Mouse (Mus musculus): ENCODE results near the gene Mpeg1. TPM values are rescaled to one million over a fixed set of nuclear protein-coding genes. Genes with fewer than 3 reads are reported as not detected.
A peak's percentile ranks its signal among the peaks of the same experiment; 100 is the strongest.

Gene Mpeg1
- polyA plus RNA-seq, 2 experiments: 0.92 to 3.5 TPM

DNA sequence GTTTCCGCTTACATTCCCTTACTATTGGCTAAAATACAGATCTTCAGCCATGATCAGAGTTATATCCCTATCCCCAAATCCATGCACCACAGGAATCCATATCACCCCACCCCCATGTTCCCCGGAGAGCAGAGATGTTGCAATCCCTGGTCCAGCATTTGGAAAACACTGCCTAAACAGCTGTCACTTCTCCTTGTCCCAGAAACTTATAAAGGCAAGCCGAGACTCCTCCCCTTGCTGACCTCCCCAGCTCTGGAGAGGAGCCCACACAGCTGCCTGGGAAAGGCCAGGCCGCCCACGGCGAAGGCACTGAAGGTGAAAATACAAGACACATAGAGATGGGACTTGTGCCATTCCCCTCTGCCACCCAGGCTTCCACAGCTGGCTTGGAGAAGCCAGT is 26.3 kb downstream of the Mpeg1 start:
- no peak; the same call in 1 of the 2 replicates for ATAC-seq (ENCODE audit: low FRiP score, low read depth)
- Histone ChIP-seq H3K36me3 (ENCODE audit: control insufficient read depth, insufficient read depth, low read length) (peaks cover 17% of the 10 kb centered on the region; the same call in 1 of the 2 replicates), H3K4me1 (ENCODE audit: control insufficient read depth, insufficient read depth, low read length) (peaks cover 3% of the 10 kb centered on the region; the same call in 1 of the 2 replicates), H3K27me3 (ENCODE audit: control insufficient read depth, insufficient read depth, low read length) (no peaks in the 10 kb centered on the region), H3K9me3 (ENCODE audit: control insufficient read depth, low read length) (no peaks in the 10 kb centered on the region), H3K4me3 (replicated peaks; ENCODE audit: low read length) (no peak overlapping the region), H3K9ac (ENCODE audit: low read depth, low read length, severe bottlenecking) (no peak overlapping the region), H3K27ac (replicated peaks; ENCODE audit: low read depth, low read length) (no peak overlapping the region), H3K4me2 (replicated peaks; ENCODE audit: low read depth, low read length, severe bottlenecking) (no peak overlapping the region)
- 92% methylated on average over 6 of the region's 6 CpGs for WGBS
- DNase-seq (ENCODE audit: low spot score): peak; percentile 36
- no peak for TF ChIP-seq POLR2A (IDR thresholded peaks at IDR 0.05; ENCODE audit: borderline replicate concordance, extremely low read depth, insufficient read depth, insufficient read length)

DNA sequence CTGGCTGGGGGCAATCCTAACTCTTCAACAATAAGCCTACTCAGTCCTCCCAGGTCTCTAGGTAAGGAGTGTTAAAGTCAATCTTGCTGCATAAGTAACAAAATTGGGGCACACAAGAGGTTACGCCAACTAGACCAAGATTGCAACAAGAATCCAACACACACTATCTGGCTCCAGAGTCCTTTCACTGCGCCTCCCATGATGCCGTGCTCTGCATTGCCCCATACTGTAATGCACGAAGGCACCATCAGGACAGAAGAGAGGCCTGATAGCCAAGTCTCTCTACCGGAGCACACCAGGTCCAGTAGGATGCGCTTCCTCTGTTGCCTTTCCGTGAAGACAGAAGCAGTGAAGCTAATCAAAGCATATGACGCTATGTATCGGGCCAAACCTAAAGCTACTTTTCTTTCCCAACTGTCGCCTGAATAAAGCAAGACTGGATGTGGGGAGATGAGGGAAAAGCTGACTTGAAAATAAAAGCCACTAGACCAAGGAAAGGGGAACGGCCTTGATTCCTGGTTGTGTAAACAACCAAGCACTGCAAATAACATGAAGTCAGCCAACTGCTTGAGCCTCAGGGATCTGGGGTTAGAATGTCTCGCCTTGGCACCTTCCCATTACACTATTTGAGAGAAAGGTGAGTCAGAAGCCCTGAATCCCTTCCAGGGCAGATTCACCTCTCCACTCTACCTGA is 27.1 kb downstream of the Mpeg1 start:
- DNase-seq (ENCODE audit: low spot score): no peak
- peaks cover 3% of the 10 kb centered on the region; the same call in 1 of the 2 replicates for H3K4me1 ChIP-seq (ENCODE audit: control insufficient read depth, insufficient read depth, low read length)
- TF ChIP-seq POLR2A (IDR thresholded peaks at IDR 0.05; ENCODE audit: borderline replicate concordance, extremely low read depth, insufficient read depth, insufficient read length): no peak
- H3K27ac ChIP-seq (replicated peaks; ENCODE audit: low read depth, low read length): no peak overlapping the region
- H3K4me3 ChIP-seq (replicated peaks; ENCODE audit: low read length): no peak overlapping the region
- H3K9ac ChIP-seq (ENCODE audit: low read depth, low read length, severe bottlenecking): no peak overlapping the region
- no peaks in the 10 kb centered on the region for H3K27me3 ChIP-seq (ENCODE audit: control insufficient read depth, insufficient read depth, low read length)
- H3K4me2 ChIP-seq (replicated peaks; ENCODE audit: low read depth, low read length, severe bottlenecking): no peak overlapping the region
- H3K9me3 ChIP-seq (ENCODE audit: control insufficient read depth, low read length): no peaks in the 10 kb centered on the region
- ATAC-seq (ENCODE audit: low FRiP score, low read depth): no peak
- H3K36me3 ChIP-seq (ENCODE audit: control insufficient read depth, insufficient read depth, low read length): peaks cover 21% of the 10 kb centered on the region; the same call in 1 of the 2 replicates
- 92% methylated on average over 12 of the region's 12 CpGs for WGBS

DNA sequence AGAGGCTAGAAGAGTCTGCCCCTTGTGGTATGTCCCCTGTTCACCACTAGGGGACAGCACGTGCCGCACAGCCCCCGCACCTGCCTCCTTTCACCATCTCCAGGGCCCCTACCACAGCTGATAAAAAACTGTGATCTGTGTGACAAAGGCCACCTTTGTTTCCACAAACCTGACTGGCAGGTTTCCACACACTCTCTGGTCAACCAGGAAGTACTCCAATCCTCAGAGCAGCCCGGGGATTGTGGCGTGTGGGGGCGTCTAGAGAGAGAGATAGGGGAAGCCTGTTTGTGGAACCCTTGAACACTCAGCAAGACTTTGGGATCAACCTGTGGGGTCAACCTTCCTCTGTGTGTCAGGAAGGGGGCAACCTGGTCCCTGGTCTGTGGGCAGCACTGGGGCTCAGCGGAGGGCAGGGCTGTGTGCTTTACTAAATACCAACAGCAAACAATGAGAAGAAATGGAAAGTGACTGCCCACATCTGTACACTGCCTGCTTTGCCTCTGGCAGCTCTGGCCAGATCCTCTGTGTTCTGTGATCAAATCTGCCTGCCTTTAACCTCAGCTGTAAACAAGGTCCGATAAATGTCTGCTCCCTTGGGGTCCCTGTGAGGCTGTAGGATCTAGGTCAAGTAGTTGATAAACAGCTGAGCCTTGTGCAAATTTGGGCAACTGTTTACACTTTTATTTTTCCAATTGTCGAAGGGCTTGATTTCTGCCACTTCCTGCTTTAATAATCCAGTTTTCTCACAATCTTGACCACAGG is 27.8 kb downstream of the Mpeg1 start:
- Histone ChIP-seq H3K4me2 (replicated peaks; ENCODE audit: low read depth, low read length, severe bottlenecking) (no peak overlapping the region), H3K36me3 (ENCODE audit: control insufficient read depth, insufficient read depth, low read length) (peaks cover 21% of the 10 kb centered on the region; the same call in 1 of the 2 replicates), H3K27me3 (ENCODE audit: control insufficient read depth, insufficient read depth, low read length) (no peaks in the 10 kb centered on the region), H3K9me3 (ENCODE audit: control insufficient read depth, low read length) (no peaks in the 10 kb centered on the region), H3K4me1 (ENCODE audit: control insufficient read depth, insufficient read depth, low read length) (peaks cover 3% of the 10 kb centered on the region; the same call in 1 of the 2 replicates), H3K27ac (replicated peaks; ENCODE audit: low read depth, low read length) (no peak overlapping the region), H3K4me3 (replicated peaks; ENCODE audit: low read length) (no peak overlapping the region), H3K9ac (ENCODE audit: low read depth, low read length, severe bottlenecking) (no peak overlapping the region)
- TF ChIP-seq POLR2A (IDR thresholded peaks at IDR 0.05; ENCODE audit: borderline replicate concordance, extremely low read depth, insufficient read depth, insufficient read length): no peak
- WGBS: 38% methylated on average over 9 of the region's 9 CpGs
- ATAC-seq (ENCODE audit: low FRiP score, low read depth) (no peak), DNase-seq (ENCODE audit: low spot score) (no peak)

DNA sequence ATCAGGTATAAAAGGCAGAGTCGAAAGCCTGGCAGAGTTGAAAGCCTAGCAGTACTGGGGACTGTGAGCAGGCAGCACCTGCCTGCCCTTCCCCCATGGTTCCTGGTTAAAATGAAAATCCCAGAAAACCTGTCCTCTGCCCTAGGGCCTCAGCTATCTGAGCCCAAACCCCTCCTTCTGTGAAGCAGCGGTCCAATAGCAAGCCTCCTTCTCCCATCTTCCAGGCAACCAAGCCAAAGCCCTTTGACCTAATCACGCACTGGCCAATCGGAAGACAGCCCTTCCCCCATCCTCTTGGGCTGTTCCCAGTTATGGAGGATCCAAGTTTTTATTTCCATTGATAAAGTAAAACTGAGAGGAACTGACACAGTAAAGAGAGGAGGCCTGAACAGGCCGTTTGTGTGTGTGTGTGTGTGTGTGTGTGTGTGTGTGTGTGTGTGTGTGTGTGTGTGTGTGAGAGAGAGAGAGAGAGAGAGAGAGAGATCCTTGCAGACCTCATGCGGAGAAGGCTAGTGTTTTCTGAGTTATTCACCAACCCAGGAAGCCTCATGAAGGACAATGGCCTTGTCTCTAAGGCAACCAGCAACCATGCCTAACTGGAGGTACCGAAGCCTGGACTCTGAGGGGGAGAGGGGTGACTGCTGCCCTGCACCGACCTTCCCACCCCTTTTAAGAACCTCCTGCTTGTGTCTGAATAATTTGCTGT is 28.5 kb downstream of the Mpeg1 start:
- H3K4me2 ChIP-seq (replicated peaks; ENCODE audit: low read depth, low read length, severe bottlenecking): no peak overlapping the region
- peaks cover 3% of the 10 kb centered on the region; the same call in 1 of the 2 replicates for H3K4me1 ChIP-seq (ENCODE audit: control insufficient read depth, insufficient read depth, low read length)
- no peaks in the 10 kb centered on the region for H3K27me3 ChIP-seq (ENCODE audit: control insufficient read depth, insufficient read depth, low read length)
- no peak for DNase-seq (ENCODE audit: low spot score)
- H3K9ac ChIP-seq (ENCODE audit: low read depth, low read length, severe bottlenecking): no peak overlapping the region
- no peaks in the 10 kb centered on the region for H3K9me3 ChIP-seq (ENCODE audit: control insufficient read depth, low read length)
- TF ChIP-seq POLR2A (IDR thresholded peaks at IDR 0.05; ENCODE audit: borderline replicate concordance, extremely low read depth, insufficient read depth, insufficient read length): no peak
- no peak overlapping the region for H3K4me3 ChIP-seq (replicated peaks; ENCODE audit: low read length)
- WGBS: 46% methylated on average over 8 of the region's 8 CpGs
- peaks cover 21% of the 10 kb centered on the region; the same call in 1 of the 2 replicates for H3K36me3 ChIP-seq (ENCODE audit: control insufficient read depth, insufficient read depth, low read length)
- peak; percentile 45; the same call in 1 of the 2 replicates for ATAC-seq (ENCODE audit: low FRiP score, low read depth)
- H3K27ac ChIP-seq (replicated peaks; ENCODE audit: low read depth, low read length): no peak overlapping the region

Measured in limb, embryonic 14.5 days (tissue).